Mouse (Mus musculus) hindbrain, embryonic 10.5 days (tissue): ENCODE measurements around the gene Wbp11. TPM values are rescaled to one million over a fixed set of nuclear protein-coding genes. Genes with fewer than 3 reads are reported as not detected.
A peak's percentile ranks its signal among the peaks of the same experiment; 100 is the strongest.

Experiments
- DNase-seq: peaks from one replicate; pipeline ENCODE4 v3.0.0-alpha.2; 2017; ENCODE audit warnings: low spot score
- H3K27ac ChIP-seq: fragments of 300-500 bp; sonication (generic); 2 replicates; pipeline ENCODE4 v1.5.1; 2016; ENCODE audit warnings: mild to moderate bottlenecking, moderate library complexity
- H3K27me3 ChIP-seq: fragments of 300-500 bp; sonication (generic); 2 replicates; pipeline ENCODE4 v1.6.1; 2016; ENCODE audit warnings: mild to moderate bottlenecking; ENCODE audit not compliant: poor library complexity, insufficient read depth, severe bottlenecking
- H3K36me3 ChIP-seq: fragments of 300-500 bp; sonication (generic); 2 replicates; pipeline ENCODE4 v1.6.1; 2016; ENCODE audit warnings: mild to moderate bottlenecking, moderate library complexity
- H3K4me1 ChIP-seq: fragments of 300-500 bp; sonication (generic); replicated peaks from 2 replicates; pipeline ENCODE4 v1.6.1; 2016; ENCODE audit warnings: mild to moderate bottlenecking
- H3K4me3 ChIP-seq: fragments of 300-500 bp; sonication (generic); 2 replicates; pipeline ENCODE4 v1.5.1; 2016; ENCODE audit warnings: mild to moderate bottlenecking, moderate library complexity
- H3K9me3 ChIP-seq: fragments of 300-500 bp; sonication (generic); 2 replicates; pipeline ENCODE4 v1.6.1; 2016; ENCODE audit warnings: mild to moderate bottlenecking, moderate library complexity
- WGBS: fragments of 180-500 bp; shearing (Covaris S2); methylation state at CpG from one replicate; pipeline ENCODE4 v1.1.7; 2016; 5-methylcytosine and 5-hydroxymethylcytosine counted together
- polyA plus RNA-seq: library from polyadenylated mRNA; unstranded; fragments of >200 nt; fragmentation: Nextera tagmentation; extraction: Ambion mirVana; gene quantifications from 2 replicates; pipeline ENCODE4 v1.2.1, GENCODE M21; 2016

Gene Wbp11
- polyA plus RNA-seq, 1 experiment from 2014 or later = 140 TPM

DNA sequence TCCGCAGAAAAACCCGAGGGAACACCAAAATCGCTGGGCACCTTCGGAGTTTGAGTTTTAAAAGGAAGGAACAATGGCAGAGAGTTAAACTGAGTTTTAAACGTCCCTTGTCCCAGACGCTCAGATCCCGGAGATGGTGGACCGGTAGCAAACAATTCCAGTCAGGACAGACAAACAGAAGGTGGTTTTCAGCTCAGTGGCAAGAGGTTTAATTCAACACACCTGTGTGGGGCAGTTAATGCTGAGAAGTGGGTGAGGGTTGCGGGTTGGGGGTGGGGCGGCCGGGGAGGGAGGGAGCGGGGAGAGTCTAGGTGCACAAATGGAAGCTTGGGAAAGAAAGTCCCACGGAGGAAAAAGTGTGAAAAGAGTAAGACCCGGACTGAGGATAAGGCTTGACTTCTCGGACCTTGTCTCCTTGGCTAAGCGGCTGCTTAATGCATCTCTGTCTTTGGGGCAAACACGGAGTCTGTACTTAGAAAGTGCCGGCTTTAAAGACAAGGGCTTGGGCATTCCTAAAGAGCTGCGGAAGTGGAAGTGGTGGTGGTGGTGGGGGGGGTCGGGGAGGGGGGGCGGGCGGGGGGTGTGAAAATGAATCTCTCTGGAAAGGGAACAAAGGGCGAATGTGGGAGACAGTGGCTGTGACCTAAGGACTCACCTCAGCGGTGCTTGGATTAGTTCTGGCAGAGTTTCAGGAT lies 34.1 kb downstream of the Wbp11 start:
- Histone ChIP-seq H3K27me3 (peaks cover 8% of the 10 kb centered on the region; the same call in 1 of the 2 replicates), H3K27ac (peak overlapping the region; percentile 68), H3K36me3 (no peaks in the 10 kb centered on the region), H3K4me3 (peak overlapping the region; percentile 55), H3K4me1 (peaks cover 18% of the 10 kb centered on the region), H3K9me3 (no peaks in the 10 kb centered on the region)
- under 1% methylated on average over 24 of the region's 24 CpGs for WGBS
- DNase-seq = peak; percentile 22

DNA sequence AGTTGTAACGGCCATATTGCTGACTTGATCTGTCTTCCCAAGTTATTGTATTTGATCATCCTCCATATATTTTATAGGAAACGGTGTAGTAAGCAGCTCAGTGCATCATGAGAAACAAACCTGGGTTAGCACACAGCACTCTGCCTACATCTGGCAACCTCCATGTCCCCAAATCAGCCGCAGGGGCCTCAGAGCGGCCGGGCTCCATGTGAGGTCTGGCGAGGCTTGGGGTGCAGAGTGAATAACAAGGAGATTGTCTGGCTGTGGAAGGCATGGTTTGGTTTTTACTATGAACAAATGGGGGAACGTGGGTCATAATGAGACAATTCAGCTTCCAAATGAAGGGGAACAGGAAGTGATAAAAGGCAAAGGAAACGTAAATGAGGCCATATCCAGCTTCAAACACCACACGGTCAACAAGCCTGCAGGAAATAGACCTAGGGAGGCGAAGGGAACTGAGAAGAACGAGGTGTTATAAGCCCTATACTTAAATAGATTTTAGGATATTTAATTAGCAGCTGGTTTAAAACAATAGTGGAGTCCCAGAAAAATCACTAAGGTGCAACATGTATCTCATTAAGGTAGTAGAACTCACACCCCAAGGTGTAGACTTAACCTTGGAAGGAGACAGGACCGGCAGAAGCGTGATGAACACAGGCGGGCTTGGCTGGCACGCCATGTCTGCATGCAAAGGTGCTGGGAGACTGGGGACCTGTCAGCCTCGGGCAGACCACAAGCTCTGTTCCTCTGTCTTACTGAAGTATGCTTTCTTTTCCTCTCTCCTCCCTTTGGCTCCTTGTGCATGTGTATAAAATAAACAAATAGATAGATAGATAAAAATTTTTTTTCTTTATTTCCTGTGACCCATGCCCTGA lies 34.9 kb downstream of the Wbp11 start:
- WGBS = 33% methylated on average over 16 of the region's 16 CpGs
- peak overlapping the region; percentile 55 for H3K4me3 ChIP-seq
- H3K9me3 ChIP-seq = no peaks in the 10 kb centered on the region
- H3K27ac ChIP-seq = no peak overlapping the region
- DNase-seq = no peak
- H3K36me3 ChIP-seq = no peaks in the 10 kb centered on the region
- H3K4me1 ChIP-seq = peaks cover 18% of the 10 kb centered on the region
- peaks cover 8% of the 10 kb centered on the region; the same call in 1 of the 2 replicates for H3K27me3 ChIP-seq

GRCm38 (mm10) chr6:136789391-136789971 lies 38.6 kb downstream of the Wbp11 start:
- DNase-seq = no peak
- peaks cover 8% of the 10 kb centered on the region; the same call in 1 of the 2 replicates for H3K27me3 ChIP-seq
- no peak overlapping the region for H3K27ac ChIP-seq
- 80% methylated on average over 5 of the region's 5 CpGs for WGBS
- H3K4me3 ChIP-seq = no peak overlapping the region
- H3K36me3 ChIP-seq = no peaks in the 10 kb centered on the region
- no peaks in the 10 kb centered on the region for H3K9me3 ChIP-seq
- peaks cover 17% of the 10 kb centered on the region for H3K4me1 ChIP-seq

GRCm38 (mm10) chr6:136782761-136783160 lies 45.3 kb downstream of the Wbp11 start:
- no peak overlapping the region for H3K4me3 ChIP-seq
- WGBS = 83% methylated on average over 9 of the region's 9 CpGs
- no peaks in the 10 kb centered on the region for H3K4me1 ChIP-seq
- no peak overlapping the region for H3K27ac ChIP-seq
- no peaks in the 10 kb centered on the region for H3K27me3 ChIP-seq
- no peak for DNase-seq
- no peaks in the 10 kb centered on the region for H3K9me3 ChIP-seq
- no peaks in the 10 kb centered on the region for H3K36me3 ChIP-seq

DNA sequence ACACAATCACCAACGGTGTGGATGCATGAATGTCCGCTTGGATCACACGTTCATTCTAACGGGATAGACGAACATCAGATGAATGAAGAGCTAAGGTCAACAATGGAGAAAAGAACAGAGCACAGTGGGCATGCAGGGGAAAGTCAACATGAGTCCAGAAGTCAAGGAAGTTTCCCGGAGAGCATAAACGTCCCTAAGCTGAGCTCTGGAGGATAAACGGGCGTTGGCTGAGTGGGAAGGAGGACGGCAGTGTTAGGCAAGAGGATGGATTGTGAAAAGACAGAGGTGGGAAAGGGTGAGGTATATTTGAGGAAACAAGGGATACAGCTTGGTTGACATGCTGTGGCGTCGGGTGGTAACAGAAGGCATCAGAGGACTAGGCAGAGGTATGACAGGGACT lies 45.9 kb downstream of the Wbp11 start:
- Histone ChIP-seq H3K4me3 (no peak overlapping the region), H3K36me3 (no peaks in the 10 kb centered on the region), H3K9me3 (no peaks in the 10 kb centered on the region), H3K4me1 (no peaks in the 10 kb centered on the region), H3K27me3 (no peaks in the 10 kb centered on the region), H3K27ac (no peak overlapping the region)
- 83% methylated on average over 12 of the region's 12 CpGs for WGBS
- no peak for DNase-seq

- H3K4me1 ChIP-seq = no peaks in the 10 kb centered on the region
- no peak for DNase-seq
- no peaks in the 10 kb centered on the region for H3K9me3 ChIP-seq
- H3K36me3 ChIP-seq = no peaks in the 10 kb centered on the region
- no peaks in the 10 kb centered on the region for H3K27me3 ChIP-seq
- no peak within 1 kb of the TSS for H3K27ac ChIP-seq
- H3K4me3 ChIP-seq = no peak within 1 kb of the TSS
- WGBS = 87% methylated on average over 20 of the region's 20 CpGs
These were observed 46.6 kb downstream of the Wbp11 start, which contains the start of gene Gucy2c for GRCm38 (mm10) chr6:136781377-136781986. TSS of gene Gucy2c (minus strand) at chr6:136781765.

GRCm38 (mm10) chr6:136776392-136776791 lies 51.6 kb downstream of the Wbp11 start:
- no peak for DNase-seq
- Histone ChIP-seq H3K27me3 (no peaks in the 10 kb centered on the region), H3K4me3 (no peak overlapping the region), H3K9me3 (no peaks in the 10 kb centered on the region), H3K4me1 (no peaks in the 10 kb centered on the region), H3K27ac (no peak overlapping the region), H3K36me3 (no peaks in the 10 kb centered on the region)
- 94% methylated on average over 1 of the region's 1 CpGs for WGBS

DNA sequence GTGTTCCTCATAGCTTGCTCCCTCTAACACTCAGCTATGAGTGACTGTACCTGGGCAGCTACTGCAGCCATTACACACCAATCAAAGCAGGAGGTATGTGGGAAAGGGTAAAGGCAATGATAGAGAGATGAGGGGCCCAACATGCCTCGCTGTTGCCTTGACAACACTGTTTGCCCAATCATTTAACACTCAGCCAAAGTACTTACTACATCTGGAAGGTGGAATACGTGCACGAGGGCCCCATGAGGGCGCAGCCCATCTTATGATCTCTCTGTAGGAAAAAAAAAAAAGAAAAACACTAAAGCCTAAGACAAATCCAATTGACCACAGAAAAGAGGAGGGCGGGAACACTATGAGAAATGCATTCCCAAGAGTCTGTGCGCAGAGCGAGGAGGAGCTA lies 58.2 kb downstream of the Wbp11 start:
- H3K4me3 ChIP-seq = no peak overlapping the region
- no peaks in the 10 kb centered on the region for H3K36me3 ChIP-seq
- H3K4me1 ChIP-seq = no peaks in the 10 kb centered on the region
- H3K27ac ChIP-seq = no peak overlapping the region
- H3K27me3 ChIP-seq = no peaks in the 10 kb centered on the region
- DNase-seq = no peak
- WGBS = 83% methylated on average over 7 of the region's 7 CpGs
- H3K9me3 ChIP-seq = no peaks in the 10 kb centered on the region

GRCm38 (mm10) chr6:136769143-136769542 lies 58.9 kb downstream of the Wbp11 start:
- Histone ChIP-seq H3K27ac (no peak overlapping the region), H3K9me3 (no peaks in the 10 kb centered on the region), H3K4me3 (no peak overlapping the region), H3K27me3 (no peaks in the 10 kb centered on the region), H3K4me1 (no peaks in the 10 kb centered on the region), H3K36me3 (no peaks in the 10 kb centered on the region)
- no peak for DNase-seq
- 88% methylated on average over 8 of the region's 8 CpGs for WGBS

GRCm38 (mm10) chr6:136763912-136764311 lies 64.1 kb downstream of the Wbp11 start:
- H3K36me3 ChIP-seq = no peaks in the 10 kb centered on the region
- no peaks in the 10 kb centered on the region for H3K4me1 ChIP-seq
- DNase-seq = no peak
- H3K27me3 ChIP-seq = no peaks in the 10 kb centered on the region
- no peak overlapping the region for H3K4me3 ChIP-seq
- H3K9me3 ChIP-seq = no peaks in the 10 kb centered on the region
- H3K27ac ChIP-seq = no peak overlapping the region
- WGBS = 87% methylated on average over 1 of the region's 1 CpGs
